Mouse (Mus musculus) right cerebral cortex, postnatal 25 days (tissue): Measurements from ENCODE around the gene Fads3.

ENCODE experiments used
- DNase-seq: peaks from one replicate; pipeline ENCODE4 v3.0.0; 2022

Gene Fads3

DNA sequence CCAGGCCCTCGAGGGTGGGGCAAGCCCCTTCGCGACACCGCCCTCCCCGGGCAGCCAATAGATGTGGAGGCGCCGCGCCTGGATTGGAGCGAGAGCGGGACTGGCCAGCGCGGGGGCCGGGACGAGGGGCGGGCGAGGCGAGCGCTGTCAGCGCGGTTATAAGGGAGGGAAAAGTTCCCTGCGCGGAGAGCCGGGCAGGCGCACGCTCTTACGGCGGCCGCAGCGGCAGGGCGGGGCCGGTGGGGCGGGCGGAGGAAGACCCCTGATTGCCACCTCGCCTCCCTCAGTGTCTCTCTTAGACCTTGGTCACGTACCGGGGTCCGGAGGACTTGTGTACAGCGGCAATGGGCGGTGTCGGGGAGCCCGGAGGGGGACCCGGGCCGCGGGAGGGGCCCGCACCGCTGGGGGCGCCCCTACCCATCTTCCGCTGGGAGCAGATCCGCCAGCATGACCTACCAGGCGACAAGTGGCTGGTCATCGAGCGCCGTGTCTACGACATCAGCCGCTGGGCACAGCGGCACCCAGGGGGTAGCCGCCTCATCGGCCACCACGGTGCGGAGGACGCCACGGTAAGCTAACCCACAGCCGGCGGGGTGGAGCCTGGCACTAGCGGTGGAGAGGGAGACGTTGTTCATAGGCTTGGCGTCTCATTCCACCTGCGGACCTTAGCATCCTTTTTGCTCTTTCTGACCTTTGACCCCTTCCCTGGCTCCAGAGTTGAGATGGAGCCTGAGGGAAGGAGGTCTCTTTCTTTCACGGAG is at the start of gene Fads3:
TSS of gene Fads3 (plus strand) at position 182 of the 761 bp plus-strand sequence.
- peak; percentile 85 for DNase-seq

- no peak for DNase-seq
Observed at GRCm38 (mm10) chr19:9992011-9992958, 49.1 kb upstream of the Fads3 start.

DNA sequence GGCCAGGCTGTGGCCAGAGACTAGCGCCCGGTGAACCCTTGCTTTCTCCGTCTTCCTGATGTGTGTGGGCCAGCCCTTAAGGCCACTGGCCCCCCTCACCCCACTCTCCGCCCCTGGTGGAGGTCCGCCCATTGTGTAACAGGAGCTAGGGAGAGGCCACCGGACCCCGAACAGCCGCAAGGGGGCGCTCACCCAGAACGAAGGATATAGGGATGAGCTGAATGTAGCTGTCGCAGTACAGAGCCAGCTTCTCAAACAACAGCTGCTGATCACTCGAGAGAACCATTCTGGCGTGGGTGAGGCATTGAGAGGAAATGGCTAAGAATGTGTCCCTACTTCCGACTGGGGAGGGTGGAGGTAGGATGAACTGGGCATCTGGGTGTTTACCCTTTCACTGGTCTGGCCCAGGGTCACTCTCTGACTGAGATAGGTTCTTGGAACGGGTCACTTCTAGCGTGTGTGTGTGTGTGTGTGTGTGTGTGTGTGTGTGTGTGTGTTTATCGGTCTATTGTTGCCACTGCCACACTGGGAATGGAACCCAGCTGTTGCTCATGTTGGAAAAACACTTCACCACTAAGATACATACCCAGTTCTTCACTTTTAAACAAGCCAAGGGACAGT is 48.2 kb upstream of the Fads3 start:
- DNase-seq: peak; percentile 70

DNA sequence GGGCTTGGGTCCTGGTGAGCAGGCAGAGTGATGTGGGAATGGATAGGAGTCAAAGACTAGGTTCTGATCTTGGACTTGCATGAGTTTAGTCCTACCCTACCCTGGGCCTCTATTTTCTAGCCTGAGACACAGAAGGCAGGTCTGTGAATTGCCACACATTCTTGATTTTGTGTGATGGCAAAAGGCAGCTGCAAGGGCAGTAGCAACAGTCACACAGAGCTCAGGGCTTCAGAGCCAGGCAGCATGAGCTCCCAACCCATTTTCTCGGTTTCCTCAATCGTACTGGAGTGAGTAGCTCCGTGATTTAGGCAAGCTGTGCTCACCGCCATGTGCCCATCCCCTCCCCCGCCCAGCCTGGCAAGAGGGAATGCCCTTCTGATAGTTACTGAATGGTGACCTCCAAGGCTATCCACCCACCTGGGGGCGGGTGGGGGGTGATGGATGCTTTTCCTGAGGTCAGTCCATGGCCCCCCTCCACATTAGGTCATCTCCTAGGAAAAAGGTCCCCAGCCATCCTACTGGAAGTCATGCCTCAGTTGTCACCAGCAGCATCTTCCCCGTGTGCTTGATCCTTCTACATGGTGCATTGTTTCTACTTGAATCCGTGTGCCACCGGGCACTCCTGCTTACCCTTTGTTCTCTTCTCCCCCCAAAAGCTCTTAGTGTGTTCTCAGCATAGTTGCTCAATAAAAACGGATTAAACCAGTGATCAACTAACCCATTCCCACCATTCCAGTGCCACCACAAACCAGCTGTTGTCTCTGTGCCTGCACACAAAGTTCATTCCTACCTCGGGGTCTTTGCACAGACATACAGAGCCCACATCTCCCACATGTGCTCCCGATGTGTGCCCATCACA is 43.9 kb upstream of the Fads3 start:
- DNase-seq: no peak

GRCm38 (mm10) chr19:9998063-9998416 is 43.3 kb upstream of the Fads3 start:
- no peak for DNase-seq

DNA sequence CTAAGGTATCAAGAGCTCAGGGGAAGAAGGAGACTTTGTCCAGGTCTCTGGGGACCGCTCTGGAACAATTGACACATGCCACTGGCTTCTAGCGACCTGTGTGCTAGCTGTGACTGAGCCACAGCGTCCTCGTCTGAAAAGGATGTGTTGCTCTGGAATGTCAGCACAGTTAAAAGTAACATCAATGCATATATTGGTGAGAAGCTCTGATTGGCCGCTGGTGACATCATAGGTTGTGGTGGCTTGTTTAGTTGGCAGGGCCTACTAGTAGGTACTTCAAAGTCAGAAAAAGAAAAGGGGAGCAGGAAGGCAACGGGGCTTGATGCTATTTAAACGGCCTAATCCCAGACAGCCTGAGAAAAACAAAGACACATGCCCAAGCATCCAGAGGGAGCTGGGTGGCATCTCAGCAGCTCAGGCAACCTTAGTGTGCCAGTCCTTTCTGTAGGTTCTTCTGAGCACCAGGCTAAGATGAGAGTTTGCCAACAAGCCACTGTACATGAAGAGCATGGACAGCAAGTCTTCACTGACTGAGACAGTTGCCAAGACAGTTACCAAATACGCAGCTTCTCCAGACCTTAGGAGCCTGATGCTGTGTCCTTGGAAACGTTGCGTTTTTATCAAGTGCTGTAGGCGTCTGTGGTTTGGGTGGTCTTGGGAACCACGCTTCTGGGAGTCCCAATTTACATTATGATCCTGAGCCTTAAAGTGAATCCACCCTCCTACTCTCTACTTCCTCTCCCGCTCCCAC is 42.5 kb upstream of the Fads3 start:
- DNase-seq: no peak

DNA sequence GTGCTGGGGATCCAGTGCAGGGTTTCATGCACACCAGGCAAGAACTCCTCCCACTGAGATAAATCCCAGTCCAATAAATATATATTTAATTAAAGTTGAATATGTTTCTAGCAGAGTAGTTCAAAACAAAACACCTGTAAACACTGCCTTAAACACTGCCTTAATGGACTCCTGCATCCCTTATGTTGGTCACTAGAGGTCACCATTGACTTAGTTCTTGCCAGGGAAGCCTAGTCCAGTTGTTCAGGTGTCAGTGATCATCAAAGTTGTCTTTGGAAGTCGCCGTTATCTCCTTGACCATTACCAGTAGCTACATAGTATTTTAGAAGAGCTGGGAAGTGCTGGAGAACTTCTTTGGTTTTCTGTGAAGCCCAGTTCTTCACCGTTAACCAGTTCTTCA is 41.0 kb upstream of the Fads3 start:
- DNase-seq: no peak

- no peak for DNase-seq
Observed at GRCm38 (mm10) chr19:10001206-10001969, 40.0 kb upstream of the Fads3 start, which contains the start of the genes Best1 and Rab3il1. Gene Best1, minus strand, starts transcription at chr19:10001633. Gene Rab3il1, plus strand, starts transcription at chr19:10001669.

DNA sequence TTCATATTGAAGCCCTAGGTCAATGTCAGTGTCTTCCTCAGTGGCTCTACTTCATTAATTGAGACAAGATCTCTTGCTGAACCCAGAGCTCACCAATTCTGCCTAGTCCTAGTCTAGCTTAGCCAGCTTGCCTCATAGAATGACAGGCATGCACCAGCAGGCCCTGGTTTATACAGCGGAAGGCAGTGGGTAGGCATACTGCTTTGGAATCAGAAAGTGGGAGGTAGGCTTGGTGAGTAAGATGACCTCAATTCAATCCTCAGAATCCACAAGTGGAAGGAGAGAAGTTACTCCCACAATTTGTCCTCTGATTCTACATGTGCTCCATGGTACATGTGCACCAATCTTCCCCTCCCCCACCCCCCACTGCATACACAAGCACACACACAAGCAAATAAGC is 37.7 kb upstream of the Fads3 start:
- no peak for DNase-seq

GRCm38 (mm10) chr19:10011408-10011807 is 30.0 kb upstream of the Fads3 start:
- DNase-seq: no peak

- no peak for DNase-seq
Observed at GRCm38 (mm10) chr19:10012827-10013278, 28.5 kb upstream of the Fads3 start.

- DNase-seq: no peak
Observed at GRCm38 (mm10) chr19:10013348-10013747, 28.0 kb upstream of the Fads3 start.

GRCm38 (mm10) chr19:10013913-10014312 is 27.5 kb upstream of the Fads3 start:
- DNase-seq: no peak

DNA sequence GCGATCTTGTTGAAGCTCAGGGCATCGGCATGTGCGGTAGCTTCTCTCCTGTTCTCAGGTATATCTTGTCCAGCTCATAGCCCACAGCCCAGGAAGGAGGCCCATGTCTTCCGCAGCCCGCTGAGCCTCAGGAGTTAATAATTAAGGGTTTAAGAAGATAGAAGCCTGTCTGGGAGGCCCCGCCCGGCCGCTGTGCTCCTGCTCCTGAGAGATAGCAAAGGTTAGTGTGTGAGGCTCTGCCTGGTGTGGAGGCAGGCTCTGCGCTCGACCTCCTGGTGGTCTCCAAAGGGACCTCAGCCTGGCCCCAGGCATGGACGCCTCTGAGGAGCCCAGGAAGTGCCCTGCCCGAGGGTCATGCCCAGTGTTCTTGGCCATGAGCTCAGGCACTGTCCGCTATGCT is 26.5 kb upstream of the Fads3 start:
- DNase-seq: no peak

DNA sequence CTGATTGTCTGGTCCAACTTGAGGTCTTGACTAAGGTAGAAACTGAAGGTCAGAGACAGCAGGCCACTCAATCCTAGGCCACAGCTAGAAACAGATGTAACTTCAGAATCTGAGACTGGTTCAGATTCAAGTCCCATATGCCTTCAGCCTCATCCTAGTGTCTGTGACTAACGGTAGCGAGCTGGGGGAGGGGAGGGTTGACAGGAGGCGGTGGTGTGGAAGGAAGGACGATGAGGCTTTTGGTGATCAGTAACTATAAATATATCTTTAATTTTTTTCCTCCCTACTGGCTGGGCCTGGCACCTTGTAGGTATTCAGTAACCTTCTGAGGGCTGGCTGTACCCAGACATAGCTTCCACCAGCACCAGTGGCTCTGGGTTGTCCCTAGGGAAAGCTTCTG is 25.9 kb upstream of the Fads3 start:
- DNase-seq: no peak

DNA sequence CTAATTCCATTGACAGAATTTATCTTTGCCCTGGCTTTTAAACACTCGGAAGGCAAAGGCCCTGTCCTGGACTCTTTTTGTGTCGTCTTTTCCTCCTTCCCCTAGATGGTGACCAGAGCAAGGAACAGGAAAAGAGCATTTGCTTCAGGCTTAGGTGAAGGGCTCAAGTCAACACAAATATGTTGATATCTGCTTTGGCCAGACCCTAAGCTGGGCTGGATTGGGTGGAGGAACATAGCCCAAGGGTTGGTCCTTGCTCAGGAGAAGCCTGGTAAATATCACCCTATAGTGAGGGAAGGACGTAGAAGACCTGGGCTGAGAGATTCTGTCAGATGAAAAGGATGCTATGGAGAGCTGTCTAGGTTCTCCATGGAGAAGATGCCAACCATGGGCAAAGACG is 25.2 kb upstream of the Fads3 start:
- no peak for DNase-seq

- DNase-seq: peak; percentile 84
Observed at GRCm38 (mm10) chr19:10017637-10018526, 23.5 kb upstream of the Fads3 start.

DNA sequence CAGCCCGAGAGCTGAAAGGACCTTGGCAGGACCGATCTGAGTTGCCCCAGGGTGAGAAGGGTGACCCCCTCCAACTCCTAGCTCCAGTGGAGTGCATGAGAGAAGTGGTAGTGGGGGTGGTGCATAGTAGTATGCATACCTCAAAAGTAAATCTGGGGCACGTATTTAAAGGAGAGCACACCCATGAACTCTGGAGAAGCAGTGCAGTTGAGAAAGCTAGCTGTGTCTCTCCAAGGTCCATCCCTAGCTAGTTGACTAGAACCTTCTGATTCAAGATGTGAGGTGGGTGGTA is 22.9 kb upstream of the Fads3 start:
- no peak for DNase-seq

DNA sequence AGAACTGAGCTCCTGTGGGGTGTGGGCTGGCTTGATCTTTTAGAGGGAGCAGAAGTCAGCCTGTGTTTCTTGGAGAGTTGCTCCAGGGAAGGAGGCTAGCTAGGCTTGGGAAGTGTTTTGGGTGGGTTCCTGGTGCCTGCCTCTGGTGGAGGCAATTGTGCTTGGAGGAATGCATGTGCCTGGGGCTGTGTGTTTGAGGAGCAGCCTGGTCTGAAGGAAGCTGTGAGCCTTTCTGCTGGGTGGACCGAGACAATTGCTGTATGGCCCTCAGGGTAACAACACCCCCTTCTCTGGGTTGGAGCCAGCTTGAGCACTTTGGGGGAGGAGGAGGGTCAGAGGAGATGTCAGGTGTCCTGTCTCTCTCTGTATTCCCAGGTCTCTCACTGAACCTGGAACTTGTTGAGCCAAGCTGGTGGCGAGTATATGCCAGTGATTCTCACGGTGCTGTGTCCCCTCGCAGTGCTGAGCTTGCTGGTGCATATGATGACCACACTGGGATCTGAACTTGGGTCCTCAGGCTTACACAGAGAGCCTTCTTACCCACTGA is 22.1 kb upstream of the Fads3 start:
- DNase-seq: no peak

DNA sequence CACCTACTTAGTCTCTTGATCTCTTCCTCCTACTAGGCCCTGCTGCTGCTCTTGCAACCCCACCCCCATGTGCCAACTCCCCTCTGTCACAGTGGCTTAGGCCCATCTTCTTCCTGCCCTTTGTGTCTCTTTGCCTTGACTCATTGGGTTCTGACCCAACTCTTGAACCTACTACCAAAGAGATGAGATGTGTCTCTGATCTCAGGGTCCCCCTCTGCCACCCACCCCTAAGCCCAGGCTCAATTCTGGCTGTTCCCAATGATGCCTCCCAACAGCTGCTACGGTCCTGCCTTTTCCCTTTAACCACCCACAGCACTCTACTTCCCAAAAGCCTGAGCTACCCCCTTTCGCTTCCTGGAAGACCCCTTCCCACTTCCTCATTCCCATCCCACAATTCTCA is 19.4 kb upstream of the Fads3 start:
- no peak for DNase-seq
